Mouse (Mus musculus): ENCODE measurements around the gene Pih1d1.
"Not testable (repeated sequence)": the region's sequence is repeated elsewhere in the genome, so short reads cannot be mapped to it uniquely, and the experiment has no call there.

Pih1d1 gene

DNA sequence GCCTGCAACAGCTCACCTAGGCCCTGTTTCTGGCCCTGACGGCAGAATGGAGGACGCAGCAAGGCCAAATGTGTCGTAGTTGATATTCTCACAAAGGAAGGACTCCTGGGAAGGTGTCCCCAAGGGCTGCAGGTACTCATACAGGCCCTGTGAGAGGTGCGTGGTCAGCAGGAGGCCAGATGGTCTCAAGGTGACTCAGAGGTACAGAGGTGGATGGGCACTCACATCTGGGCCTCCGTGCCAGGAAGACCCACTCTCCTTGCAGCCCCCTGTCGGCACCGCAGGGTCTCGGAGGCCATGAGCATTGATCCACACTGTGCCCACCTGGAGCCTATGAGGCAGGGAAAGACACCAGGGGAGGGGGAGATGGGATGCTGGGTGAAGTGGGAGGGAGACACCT lies 8.6 kb upstream of the Pih1d1 start:
- no peak for DNase-seq (ENCODE audit: low read depth, low spot score)

DNA sequence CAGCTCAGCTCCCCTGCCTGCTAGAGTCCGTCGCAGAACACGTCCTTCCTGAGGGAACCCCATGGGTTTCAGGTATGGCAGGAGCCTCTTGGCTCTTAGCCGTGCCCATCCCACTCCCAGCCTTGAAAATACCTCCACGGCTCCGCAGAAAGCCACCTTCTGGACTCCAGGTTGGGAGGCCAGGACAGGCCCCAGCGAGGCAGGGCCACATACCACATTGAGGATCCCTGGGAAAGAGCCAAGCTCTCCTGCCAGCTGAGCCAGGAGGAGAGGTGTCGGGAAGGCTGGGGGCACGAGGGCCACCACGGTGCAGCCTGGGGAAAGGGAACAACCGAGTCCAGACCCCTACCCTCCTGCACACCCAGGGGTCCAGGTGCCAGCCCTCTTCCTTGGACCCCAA lies 6.8 kb upstream of the Pih1d1 start:
- no peak for DNase-seq (ENCODE audit: low read depth, low spot score)

DNA sequence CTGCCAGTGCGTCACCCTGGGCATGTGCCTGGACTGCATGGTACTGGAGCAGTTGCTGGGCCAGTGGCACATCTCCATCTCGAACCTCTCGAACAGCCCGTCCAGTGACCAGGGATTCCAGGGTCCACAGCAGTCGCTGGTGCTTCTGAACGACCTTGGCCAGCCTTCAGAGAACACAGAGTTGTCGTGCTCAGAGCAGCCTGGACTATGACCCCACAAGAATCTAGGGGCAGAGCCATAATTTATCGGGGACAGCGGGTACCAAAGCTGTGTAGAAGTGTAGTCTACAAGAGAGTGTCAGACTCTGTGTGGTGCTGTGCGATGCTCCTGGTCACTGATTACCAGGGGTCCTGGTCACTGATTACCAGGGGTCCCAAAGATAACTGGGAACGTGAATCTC lies 6.2 kb upstream of the Pih1d1 start:
- DNase-seq (ENCODE audit: low read depth, low spot score) = no peak

DNA sequence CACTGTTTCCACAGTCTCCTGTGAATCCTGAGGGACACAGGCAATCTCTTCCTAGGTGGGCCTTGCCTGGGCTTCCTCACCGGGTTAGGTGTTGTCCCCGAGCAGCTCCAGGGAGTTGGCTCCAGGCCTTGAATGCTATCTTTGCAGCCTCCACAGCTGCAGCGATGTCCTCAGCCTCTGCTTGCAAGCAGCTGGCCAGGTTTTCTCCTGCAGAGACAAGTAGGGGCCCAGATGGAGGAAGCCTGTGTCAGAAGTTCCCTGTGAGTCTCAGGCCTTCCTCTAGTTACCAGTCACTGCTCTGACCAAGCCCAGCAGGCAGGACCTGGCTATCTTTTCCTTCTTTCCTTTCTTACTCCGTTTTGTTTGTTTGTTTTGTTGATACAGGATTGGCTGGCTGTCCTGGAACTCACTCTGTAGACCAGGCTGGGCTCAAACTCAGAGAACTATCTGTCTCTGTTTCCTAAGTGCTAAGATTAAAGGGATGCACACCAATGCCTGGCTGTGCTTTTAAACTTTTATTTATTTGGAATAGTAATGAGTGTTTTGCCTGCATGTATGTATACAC lies 5.5 kb upstream of the Pih1d1 start:
- no peak for DNase-seq (ENCODE audit: low read depth, low spot score)

DNA sequence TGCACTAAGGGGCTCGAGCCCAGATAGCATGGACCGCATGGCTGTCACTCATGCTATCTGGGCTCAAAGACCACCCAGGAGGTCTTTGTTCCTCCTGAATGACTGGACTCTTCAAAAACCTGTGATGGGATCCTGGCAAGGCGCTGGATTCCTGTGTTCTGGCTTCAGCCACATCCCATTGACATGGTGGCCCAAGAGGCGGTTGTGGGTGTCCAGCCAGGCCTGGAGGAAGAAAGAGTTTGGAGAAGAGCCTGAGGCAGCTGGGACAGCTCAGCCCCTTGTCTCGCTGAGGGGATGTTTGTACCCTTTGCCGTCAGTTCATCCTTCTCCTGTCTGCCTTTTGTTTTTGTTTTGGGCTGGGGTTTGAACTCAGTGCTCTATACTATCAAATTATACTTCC lies 4.6 kb upstream of the Pih1d1 start:
- DNase-seq (ENCODE audit: low read depth, low spot score) = no peak

DNA sequence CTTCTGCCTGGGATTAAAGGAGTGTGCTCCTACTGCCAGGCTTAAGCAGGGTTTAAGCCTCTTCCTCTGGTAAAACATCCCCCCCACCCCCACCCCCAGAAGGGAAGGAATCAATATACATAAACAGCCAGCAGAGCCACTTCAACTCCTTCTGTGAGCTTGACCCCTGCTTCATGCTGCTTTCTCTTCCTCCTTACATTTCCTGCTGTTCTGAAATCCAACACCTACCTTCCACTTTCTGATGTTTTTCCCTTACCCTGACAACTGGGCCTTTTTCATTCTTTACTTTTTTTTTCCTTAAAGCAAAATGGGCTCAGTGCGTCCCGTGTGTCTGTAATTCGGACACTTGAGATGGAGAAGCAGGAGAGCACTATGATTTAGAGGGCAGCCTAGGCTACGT lies 3.8 kb upstream of the Pih1d1 start:
- no peak for DNase-seq (ENCODE audit: low read depth, low spot score)

DNA sequence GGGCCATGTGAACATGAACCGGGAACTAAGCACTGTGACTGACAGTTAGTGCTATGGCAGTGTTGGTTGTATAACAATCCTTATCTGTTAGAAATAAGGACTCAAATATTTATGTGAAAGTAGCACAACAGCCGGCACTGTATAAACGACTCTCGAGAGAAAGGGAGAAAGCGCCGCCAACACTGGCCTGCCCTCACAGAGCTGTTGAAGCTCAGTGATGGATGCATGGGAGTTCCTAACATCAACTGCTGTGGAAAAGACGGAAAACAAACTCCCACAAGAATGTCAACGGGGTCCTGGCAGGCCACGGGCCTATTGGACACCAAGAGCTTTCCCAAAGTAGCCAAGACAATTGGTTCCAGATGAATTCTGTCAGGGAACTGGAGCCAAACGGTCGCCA lies 2.8 kb upstream of the Pih1d1 start:
- no peak for DNase-seq (ENCODE audit: low read depth, low spot score)

DNA sequence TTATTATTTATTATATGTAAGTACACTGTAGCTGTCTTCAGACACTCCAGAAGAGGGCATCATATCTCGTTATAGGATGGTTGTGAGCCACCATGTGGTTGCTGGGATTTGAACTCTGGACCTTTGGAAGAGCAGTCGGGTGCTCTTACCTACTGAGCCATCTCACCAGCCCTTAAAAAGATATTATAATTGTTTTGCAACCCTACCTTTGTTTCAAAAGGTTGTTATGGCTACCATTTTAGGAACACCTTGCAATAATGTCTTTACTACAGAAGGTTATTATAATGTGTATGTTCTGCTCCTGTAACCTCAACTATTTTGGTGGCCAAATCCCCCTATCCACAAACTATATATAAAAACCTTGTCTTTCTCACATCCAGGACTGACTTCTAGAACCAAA lies 1.1 kb upstream of the Pih1d1 start:
- DNase-seq (ENCODE audit: low read depth, low spot score) = not testable (repeated sequence)

DNA sequence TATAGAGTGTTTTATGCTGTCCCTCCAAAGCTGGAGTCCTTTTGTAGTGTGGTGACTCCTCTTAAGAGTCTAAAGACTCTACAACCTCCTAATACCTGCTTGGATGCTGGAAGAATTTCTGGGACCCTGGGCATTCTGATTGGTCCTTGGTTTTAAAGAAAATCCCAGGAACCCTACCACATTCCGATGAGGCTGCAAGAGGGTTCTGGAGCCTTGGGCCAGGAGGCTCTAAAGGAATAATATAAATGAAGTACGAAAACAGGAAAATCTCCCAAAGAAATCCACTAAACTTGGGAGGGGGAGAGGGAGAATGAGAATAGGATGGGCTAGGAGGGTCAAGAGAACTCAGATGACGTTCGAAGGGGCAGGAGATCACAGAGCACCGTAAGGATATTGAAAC lies 517 bp upstream of the Pih1d1 start:
- DNase-seq (ENCODE audit: low read depth, low spot score) = no peak

DNA sequence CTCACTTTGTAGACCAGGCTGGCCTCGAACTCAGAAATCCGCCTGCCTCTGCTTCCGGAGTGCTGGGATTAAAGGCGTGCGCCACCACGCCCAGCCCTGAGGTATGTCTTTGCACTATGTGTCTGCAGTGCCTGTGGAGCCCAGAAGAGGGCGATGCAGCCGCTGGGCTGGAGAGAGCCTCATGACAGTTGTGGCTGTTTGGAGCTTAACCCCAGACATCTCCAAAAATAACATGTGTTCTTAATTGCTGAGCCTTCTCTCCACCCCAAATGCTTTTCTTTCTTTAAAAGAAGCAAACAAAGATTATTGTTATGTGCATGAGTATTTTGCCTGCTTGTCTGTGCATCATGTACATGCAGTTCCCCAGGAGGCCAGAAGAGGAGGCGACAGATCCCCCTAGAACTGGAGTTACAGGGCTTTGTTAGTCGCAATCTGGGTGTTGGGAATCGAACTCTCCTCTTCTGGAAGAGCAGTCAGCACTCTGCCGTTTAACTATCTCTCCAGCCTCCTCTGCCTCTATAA lies 951 bp downstream of the Pih1d1 start:
- DNase-seq (ENCODE audit: low read depth, low spot score) = peak; percentile 68

DNA sequence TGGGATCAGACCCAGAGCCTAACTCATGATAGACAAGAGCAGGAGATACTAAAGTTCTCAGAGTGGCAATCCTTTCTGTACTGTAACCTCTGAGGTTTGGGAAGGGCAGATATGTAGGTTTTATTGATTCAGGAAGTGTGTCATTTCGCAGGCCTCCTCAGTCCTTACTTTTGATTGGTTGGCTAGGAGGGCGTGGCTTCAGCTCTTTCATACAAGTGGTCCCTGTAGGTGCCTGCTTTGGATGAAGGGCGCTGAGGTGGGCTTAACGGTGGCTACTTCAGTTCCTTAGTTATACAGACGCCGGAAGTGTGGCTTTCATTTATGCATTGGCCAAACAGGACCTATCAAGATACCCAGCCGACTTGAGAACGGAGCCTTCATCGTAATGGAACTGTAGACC lies 1.5 kb downstream of the Pih1d1 start:
- no peak for DNase-seq (ENCODE audit: low read depth, low spot score)

DNA sequence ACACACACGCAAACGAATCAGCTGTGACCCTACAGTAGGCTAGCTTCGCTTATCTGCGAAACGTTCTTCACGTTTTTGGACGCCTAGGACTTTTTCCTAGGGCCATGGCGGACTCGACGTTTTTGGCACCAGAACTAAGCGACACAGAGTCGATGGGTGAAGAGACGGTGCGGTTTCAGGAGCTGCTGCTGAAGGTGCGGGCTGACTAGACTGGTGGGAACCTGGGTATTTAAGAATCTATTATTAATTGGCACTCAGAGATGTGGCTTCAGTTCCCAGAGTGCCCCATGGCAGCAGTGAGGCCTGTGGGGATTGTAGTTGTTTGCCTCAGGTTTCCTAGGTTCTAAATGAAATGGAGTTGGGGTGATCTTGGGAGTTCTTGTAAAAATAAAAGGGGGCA lies 2.1 kb downstream of the Pih1d1 start:
- no peak for DNase-seq (ENCODE audit: low read depth, low spot score)

DNA sequence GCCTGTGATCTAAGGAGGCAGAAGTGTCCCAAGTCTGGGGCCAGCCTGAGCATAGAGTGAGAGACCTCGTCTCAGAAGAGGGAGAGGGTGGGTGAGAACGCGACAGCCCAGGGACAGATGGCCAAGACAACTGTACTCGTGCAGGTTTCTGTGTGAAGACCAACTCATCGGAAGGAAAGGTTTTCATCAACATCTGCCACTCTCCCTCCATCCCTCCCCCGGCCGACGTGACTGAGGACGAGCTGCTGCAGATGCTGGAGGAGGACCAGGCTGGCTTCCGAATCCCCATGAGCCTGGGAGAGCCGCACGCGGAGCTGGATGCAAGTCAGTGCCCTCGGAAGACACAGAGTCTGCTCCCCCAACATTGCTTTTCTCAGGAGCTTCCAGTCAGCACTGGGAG lies 3.4 kb downstream of the Pih1d1 start:
- no peak for DNase-seq (ENCODE audit: low read depth, low spot score)

DNA sequence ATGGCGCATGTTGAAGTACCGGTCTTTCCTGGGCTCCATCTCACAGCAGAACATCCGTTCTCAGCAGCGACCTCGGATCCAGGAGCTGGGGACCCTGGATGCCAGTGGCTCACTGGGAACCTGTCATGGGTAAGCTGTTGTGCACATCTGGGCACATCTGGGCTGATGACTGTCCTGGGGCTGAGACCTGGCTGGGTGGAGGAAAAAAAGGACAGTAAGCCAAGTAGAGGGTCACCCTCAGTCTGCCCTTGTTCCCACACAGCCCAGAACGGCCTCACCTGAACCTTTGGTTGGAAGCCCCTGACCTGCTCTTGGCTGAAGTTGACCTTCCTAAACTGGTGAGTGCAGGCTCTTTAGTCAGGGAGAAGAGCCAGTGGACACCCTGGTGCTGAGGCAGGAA lies 4.9 kb downstream of the Pih1d1 start:
- no peak for DNase-seq (ENCODE audit: low read depth, low spot score)

DNA sequence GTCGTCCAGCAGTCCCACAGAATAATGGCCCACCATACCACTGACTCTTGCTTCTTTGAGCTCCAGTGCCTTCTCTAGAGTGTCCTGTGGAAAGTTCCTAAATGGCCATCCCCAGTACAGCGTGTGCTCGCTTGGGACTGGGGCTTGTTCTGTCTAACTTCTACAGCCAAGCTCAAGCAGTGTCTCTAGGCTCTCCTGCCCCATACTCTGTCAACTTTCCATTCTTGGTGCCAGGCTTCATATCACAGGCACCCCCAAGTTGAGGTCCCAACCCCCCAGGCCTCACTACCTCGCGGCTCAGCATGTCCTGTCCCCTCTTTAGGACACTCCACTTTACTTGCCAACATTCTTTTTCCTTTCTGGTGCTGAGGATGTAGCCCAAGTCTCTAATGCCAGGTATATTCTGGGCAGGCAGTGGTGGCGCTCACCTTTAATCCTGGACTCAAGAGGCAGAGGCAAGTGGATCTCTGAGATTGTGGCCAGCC lies 6.3 kb downstream of the Pih1d1 start:
- no peak for DNase-seq (ENCODE audit: low read depth, low spot score)

DNA sequence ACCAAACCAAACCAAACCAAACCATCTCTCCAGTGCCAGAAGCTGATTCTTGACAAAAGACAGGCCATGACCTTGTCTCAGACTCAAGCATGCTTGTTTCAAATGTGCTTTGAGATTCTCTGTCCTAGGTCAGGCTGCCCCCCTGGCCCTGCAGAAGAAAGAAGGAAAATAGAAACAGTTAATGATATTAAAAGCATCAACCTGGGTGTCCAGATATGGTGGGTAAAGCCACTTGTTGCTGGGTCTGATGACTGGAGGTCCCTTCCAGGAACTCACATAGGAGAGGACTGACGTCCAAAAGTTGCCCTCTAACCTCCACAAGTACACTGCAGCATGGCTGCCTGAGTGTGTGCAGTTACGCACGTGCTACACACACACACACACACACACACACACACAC lies 6.8 kb downstream of the Pih1d1 start:
- no peak for DNase-seq (ENCODE audit: low read depth, low spot score)

DNA sequence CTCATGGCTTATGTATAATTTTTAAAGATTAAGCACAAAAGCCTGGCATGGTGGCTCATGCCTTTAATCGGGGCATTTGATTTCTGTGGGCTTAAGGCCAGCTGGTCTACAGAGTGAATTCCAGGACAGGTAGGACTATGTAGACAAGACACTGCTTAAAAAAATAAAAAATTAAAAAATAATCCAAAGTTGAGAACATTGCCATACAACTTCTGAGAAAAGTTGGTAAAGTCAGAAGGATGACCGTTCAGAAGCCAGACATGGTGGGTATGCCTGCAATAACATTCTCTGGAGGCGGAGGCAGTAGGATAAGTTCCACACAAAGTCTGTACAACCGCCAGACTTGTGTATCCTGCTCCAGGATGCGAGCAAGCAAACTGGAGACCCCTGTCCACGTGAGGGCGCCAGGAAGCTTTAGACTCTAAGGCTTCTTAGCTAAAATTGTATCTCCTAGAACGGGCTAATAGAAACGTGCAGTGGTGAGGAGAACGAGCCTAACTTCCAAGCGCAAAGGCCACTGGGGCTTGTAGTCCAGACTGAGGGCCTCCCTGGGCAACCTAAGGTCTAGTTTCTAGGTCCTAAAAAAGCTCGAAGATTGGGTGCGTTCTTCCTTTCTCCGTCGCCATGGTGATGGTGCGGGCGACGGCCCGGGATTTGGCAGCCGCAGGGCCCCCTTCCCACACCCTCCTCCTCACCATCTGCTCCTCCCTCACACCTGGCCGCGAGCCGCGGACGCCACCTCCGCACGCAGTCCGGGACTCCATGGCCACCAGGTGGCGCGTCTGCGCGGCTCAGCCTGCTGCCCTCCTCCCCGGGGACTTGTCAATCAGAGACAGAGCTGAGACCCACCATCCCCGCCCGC lies 7.7 kb downstream of the Pih1d1 start:
- peak; percentile 88 for DNase-seq (ENCODE audit: low read depth, low spot score)

DNA sequence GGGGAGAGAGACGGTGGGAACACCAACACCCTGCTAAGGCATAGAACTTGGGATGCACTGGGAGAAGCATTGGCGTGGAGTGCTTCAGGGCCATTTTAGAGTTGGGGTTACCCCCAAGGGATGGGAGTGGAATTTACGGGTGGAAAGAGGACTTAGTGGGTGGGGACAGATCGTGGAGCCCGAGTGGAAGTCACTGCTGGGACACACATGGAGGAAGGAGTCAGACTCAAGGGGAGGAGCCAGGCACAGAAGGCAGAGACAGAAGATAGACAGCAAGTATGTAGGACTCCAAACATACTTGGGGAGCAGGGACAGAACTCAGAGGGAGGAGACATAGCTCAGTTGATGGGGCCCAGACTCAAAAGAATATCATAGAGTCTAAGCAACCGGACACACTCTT lies 8.4 kb downstream of the Pih1d1 start:
- DNase-seq (ENCODE audit: low read depth, low spot score) = no peak

DNA sequence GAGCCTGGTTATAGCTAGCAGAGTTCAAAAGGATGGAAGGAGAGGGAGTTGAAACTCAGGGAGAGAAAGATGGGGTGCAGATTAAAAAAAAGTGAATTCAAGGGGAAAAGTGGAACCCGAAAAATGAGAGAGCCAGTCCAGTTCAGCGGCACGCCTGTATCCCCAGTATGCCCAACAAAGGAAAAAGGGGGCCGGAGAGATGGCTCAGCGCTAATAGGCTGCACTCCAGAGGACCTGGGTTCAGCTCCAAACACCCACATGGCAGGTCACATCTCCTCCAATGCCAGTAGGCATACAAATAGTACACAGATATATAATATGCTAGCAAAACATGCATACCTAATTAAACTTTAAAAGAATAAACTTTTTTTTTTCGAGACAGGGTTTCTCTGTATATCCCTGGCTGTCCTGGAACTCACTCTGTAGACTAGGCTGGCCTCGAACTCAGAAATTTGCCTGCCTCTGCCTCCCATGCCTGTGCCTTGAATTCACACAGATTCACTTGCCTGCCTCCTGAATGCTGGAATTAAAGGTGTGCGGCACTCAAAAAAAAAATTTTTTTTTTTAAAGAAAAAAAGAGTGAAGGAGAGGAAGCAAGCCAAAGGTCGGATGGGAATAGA lies 9.0 kb downstream of the Pih1d1 start:
- DNase-seq (ENCODE audit: low read depth, low spot score) = no peak

DNA sequence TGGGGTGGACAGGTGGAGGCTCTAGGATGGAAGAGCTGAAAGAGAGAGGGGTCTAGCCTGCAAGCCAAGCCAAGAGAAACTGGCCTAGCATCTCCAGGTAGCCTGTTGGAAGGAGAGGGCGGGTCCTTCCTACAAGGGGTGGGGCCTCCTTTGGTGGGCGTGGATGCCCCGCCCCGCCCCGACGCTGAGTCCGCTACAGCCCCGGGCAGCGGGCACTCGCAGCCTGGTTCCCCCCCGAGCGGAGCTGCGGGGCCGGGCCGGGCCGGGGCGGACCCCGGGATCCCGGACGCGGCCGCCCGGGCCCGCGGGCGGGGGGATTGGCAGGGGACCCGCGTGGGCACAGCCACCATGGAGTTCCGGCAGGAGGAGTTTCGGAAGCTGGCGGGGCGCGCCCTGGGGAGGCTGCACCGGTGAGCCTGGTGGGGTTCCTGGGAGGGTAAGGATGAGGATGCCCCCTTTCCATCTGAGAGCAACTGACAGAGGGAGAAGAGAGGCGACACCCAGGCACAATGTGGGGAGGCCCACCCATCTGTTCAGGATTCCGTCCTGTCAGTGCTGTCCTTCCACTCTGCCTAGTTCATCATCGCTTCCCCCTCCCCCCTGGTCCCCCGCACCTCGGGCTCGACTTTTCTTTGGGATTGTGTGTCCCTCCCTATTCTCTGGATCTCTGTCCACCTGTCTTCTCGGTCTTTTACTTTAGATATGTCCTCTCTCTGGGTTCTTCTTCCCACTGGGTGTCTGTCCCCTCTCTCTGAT lies 9.8 kb downstream of the Pih1d1 start, which contains the start of gene Slc17a7:
Gene Slc17a7, plus strand, starts transcription at position 215 of the 756 bp plus-strand sequence.
- peak; percentile 64 for DNase-seq (ENCODE audit: low read depth, low spot score)

DNA sequence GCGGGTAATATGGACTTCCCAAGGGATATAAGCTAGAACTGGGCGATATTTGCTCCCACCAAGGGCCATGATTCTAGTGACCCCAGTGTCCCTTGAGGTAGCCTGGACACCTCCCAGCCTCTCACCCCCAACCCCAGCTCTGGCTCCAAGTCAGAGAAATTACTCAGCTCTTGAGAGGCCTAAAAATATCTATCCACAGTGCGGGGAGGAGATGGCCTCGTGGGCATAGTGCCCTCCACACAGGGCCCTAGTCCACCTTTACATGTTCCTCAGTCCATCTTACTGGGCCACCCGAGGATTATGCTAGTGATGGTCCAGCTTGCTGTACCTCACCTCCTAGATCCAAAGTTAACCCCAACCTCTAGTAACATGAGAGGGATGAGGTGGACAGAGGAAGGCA lies 10.7 kb downstream of the Pih1d1 start:
- no peak for DNase-seq (ENCODE audit: low read depth, low spot score)

DNA sequence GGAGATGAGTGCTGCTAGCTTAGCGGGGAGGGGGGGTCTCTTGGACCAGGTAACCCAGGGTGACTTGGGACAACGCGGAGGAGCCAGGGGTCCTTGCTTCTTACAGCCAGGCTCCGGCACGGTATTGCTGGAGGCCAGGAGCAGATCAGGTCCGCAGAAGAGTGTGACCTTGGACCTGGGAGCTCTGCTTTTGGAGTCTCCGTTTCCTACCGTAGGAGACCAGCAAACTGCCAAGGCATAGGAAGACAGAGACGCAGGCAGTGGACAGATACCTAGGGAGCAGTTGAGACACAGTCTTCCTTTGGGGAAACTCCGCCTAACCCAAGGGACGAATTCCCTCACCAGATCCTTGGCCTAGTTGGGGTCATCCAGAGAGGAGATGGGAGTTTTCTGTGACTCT lies 11.6 kb downstream of the Pih1d1 start:
- no peak for DNase-seq (ENCODE audit: low read depth, low spot score)
